Comparison of ENCODE assay signal across 8 mouse cellular contexts in genomic region chr1:86532362-86533051, GRCm38 (mm10). TPM values are rescaled to one million over a fixed set of nuclear protein-coding genes. Genes with fewer than 3 reads are reported as not detected.
DNase-seq lines count a peak whose midpoint lies in the region; ATAC-seq and TF ChIP-seq lines count a peak whose summit lies in the region.

No protein-coding gene starts in this region.

- ATAC-seq in forebrain, embryonic 16.5 days: peak; percentile 45
- peak; percentile 69 for ATAC-seq in neutrophil, adult 5-6 weeks (ENCODE audit: extremely low read depth, insufficient number of reproducible peaks, low FRiP score, poor library complexity, severe bottlenecking)

- no peak overlapping the region for H3K27ac ChIP-seq in forebrain, embryonic 16.5 days (ENCODE audit: low read length)

- H3K36me3 ChIP-seq in forebrain, embryonic 16.5 days (ENCODE audit: control insufficient read depth, insufficient read depth): peaks cover 13% of the 10 kb centered on the region

- no peaks in the 10 kb centered on the region for H3K27me3 ChIP-seq in forebrain, embryonic 16.5 days (replicated peaks; ENCODE audit: control insufficient read depth, insufficient read depth, low read length)

- intact Hi-C loops in heart, postnatal 36 days (cut with DNase I): loop anchor here (1.0 to 5.0 kb wide), 3 partner anchors 31 to 170 kb away; no protein-coding TSS in a partner anchor

- peak overlapping the region; percentile 0; the same call in 1 of the 2 replicates for H3K4me3 ChIP-seq in forebrain, embryonic 16.5 days (replicated peaks; ENCODE audit: low read length)
- H3K4me3 ChIP-seq in lung, adult 2 months (replicated peaks; ENCODE audit: extremely low read depth, low read depth, low read length): no peak overlapping the region

- H3K9me3 ChIP-seq in forebrain, embryonic 16.5 days (ENCODE audit: control insufficient read depth, low read length): no peaks in the 10 kb centered on the region

- TF ChIP-seq CTCF in lung, adult 2 months (IDR thresholded peaks at IDR 0.05; ENCODE audit: insufficient read depth, low read length): peak; percentile 88

- peak overlapping the region; percentile 39 for H3K4me2 ChIP-seq in forebrain, embryonic 16.5 days (ENCODE audit: low read length)

- no peak overlapping the region for H3K9ac ChIP-seq in forebrain, embryonic 16.5 days (replicated peaks; ENCODE audit: low read depth, low read length)

- DNase-seq in ES-CJ7 (ENCODE audit: low read depth, low spot score): peak; percentile 97
- peak; percentile 89 for DNase-seq in cerebellum, adult 11-12 months
- DNase-seq in heart, postnatal 36 days: peak; percentile 94 to 96
- peak; percentile 90 to 97 for DNase-seq in layer of hippocampus, adult 18-20 months (ENCODE audit: low spot score in 2 of 2)
- peak; percentile 93 for DNase-seq in lung, adult 2 months
- peak; percentile 83 for DNase-seq in testis, postnatal 14 days (ENCODE audit: low spot score)

- no peak for TF ChIP-seq POLR2A in lung, adult 2 months (IDR thresholded peaks at IDR 0.05; ENCODE audit: borderline replicate concordance, extremely low read depth, low read depth, low read length)

- H3K4me1 ChIP-seq in forebrain, embryonic 16.5 days (replicated peaks; ENCODE audit: control insufficient read depth, insufficient read depth, low read length): peaks cover 37% of the 10 kb centered on the region
- peaks cover 8% of the 10 kb centered on the region for H3K4me1 ChIP-seq in lung, adult 2 months (ENCODE audit: control insufficient read depth, insufficient read depth, low read length)

- 25% methylated on average over 11 of the region's 11 CpGs for WGBS in forebrain, embryonic 16.5 days
- 22% methylated on average over 11 of the region's 11 CpGs for WGBS in lung, adult 2 months

RNA-seq across cellular contexts. Expression of gene Ptma, which starts 6.0 kb away (rescaled TPM):
- 1,987 and 2,275 TPM in 2 replicates for polyA plus RNA-seq in forebrain, embryonic 16.5 days (2015; fragmentation: Nextera tagmentation; extraction: Ambion mirVana)
- 100 to 1,000 TPM; 202 to 234 TPM for total RNA-seq in heart, postnatal 36 days (2021)
- 100 to 1,000 TPM; 470 to 490 TPM for total RNA-seq in layer of hippocampus, adult 18-20 months (2021)
- 751 and 980 TPM in 2 replicates for polyA plus RNA-seq in lung, adult 2 months (2012; rRNA removed)
- total RNA-seq in neutrophil, adult 5-6 weeks (2017): 1,253 and 1,399 TPM in 2 replicates

RNA-seq across cellular contexts. Expression of gene Pde6d, which starts 49.9 kb away (rescaled TPM):
- 88.7 and 90.1 TPM in 2 replicates for polyA plus RNA-seq in forebrain, embryonic 16.5 days (2015; fragmentation: Nextera tagmentation; extraction: Ambion mirVana)
- total RNA-seq in heart, postnatal 36 days (2021): 10 to 100 TPM; 41.7 to 44.1 TPM
- 10 to 100 TPM; 47.3 to 48.9 TPM for total RNA-seq in layer of hippocampus, adult 18-20 months (2021)
- polyA plus RNA-seq in lung, adult 2 months (2012; rRNA removed): 15.8 and 20.8 TPM in 2 replicates
- total RNA-seq in neutrophil, adult 5-6 weeks (2017): 5.1 and 8.0 TPM in 2 replicates

RNA-seq across cellular contexts. Expression of gene Cops7b, which starts 50.2 kb away (rescaled TPM):
- 59.7 and 64.6 TPM in 2 replicates for polyA plus RNA-seq in forebrain, embryonic 16.5 days (2015; fragmentation: Nextera tagmentation; extraction: Ambion mirVana)
- total RNA-seq in heart, postnatal 36 days (2021): 10 to 100 TPM in 1 of 2 experiments, 1 to 10 TPM in 1; 10.0 to 11.2 TPM
- 10 to 100 TPM; 19.5 to 21.1 TPM for total RNA-seq in layer of hippocampus, adult 18-20 months (2021)
- polyA plus RNA-seq in lung, adult 2 months (2012; rRNA removed): 23.2 and 30.2 TPM in 2 replicates
- 8.6 and 9.9 TPM in 2 replicates for total RNA-seq in neutrophil, adult 5-6 weeks (2017)
